Mouse (Mus musculus) MEL (cell line): Measurements from ENCODE around the gene Gmfg. TPM values are rescaled to one million over a fixed set of nuclear protein-coding genes. Genes with fewer than 3 reads are reported as not detected.
A peak's percentile ranks its signal among the peaks of the same experiment; 100 is the strongest.

ENCODE experiments used
- DNase-seq: peaks from one replicate; pipeline ENCODE4 v3.0.0; 2011; ENCODE audit warnings: low read depth, low spot score
- H3K27ac ChIP-seq: 2 replicates; pipeline ENCODE4 v1.5.1; 2012; ENCODE audit warnings: low read depth, mild to moderate bottlenecking, control low read depth, low read length, moderate library complexity; ENCODE audit not compliant: control insufficient read depth
- H3K27me3 ChIP-seq, 2 experiments: fragments of 150-350 bp in 1 of 2; sonication (generic) in 1 of 2; 2 replicates each; pipeline ENCODE4 v1.6.1; 2012; ENCODE audit warnings: low read length in 2 of 2, mild to moderate bottlenecking in 2 of 2, improper control_type of control experiment in 1 of 2, moderate library complexity in 1 of 2; ENCODE audit not compliant: insufficient read depth in 2 of 2, control insufficient read depth in 1 of 2
- H3K36me3 ChIP-seq, 2 experiments: 2 replicates each; pipeline ENCODE4 v1.6.1; 2012 to 2014; ENCODE audit warnings: low read length in 2 of 2, improper control_type of control experiment in 1 of 2, inconsistent platforms in 1 of 2, mild to moderate bottlenecking in 1 of 2; ENCODE audit not compliant: insufficient read depth in 2 of 2, control insufficient read depth in 1 of 2
- H3K4me1 ChIP-seq, 2 experiments: fragments of 150-350 bp in 1 of 2; sonication (generic) in 1 of 2; 2 replicates each; pipeline ENCODE4 v1.6.1; 2012; ENCODE audit warnings: low read length in 2 of 2, improper control_type of control experiment in 1 of 2, mild to moderate bottlenecking in 1 of 2; ENCODE audit not compliant: insufficient read depth in 2 of 2, control insufficient read depth in 1 of 2
- H3K4me3 ChIP-seq, 2 experiments: fragments of 150-350 bp in 1 of 2; sonication (generic) in 1 of 2; 2 replicates each; pipeline ENCODE4 v1.5.1; 2012; ENCODE audit warnings: low read depth in 2 of 2, low read length in 2 of 2, mild to moderate bottlenecking in 2 of 2, moderate library complexity in 2 of 2, control low read depth in 1 of 2, improper control_type of control experiment in 1 of 2; ENCODE audit not compliant: control insufficient read depth in 1 of 2, insufficient read depth in 1 of 2
- H3K79me2 ChIP-seq: 2 replicates; pipeline ENCODE4 v1.6.1; 2012; ENCODE audit warnings: mild to moderate bottlenecking, low read length, moderate library complexity; ENCODE audit not compliant: control insufficient read depth, poor library complexity, insufficient read depth
- H3K9ac ChIP-seq: 2 replicates; pipeline ENCODE4 v1.6.1; 2012; ENCODE audit warnings: low read depth, mild to moderate bottlenecking, control low read depth, low read length, moderate library complexity; ENCODE audit not compliant: control insufficient read depth, poor library complexity, severe bottlenecking
- H3K9me3 ChIP-seq: fragments of 150-350 bp; sonication (generic); replicated peaks from 2 replicates; pipeline ENCODE4 v1.6.1; 2012; ENCODE audit warnings: mild to moderate bottlenecking, low read length, improper control_type of control experiment, moderate library complexity; ENCODE audit not compliant: insufficient read depth
- BHLHE40 ChIP-seq: IDR thresholded peaks from 2 replicates; pipeline ENCODE4 v1.6.1; 2012; ENCODE audit warnings: low read depth, mild to moderate bottlenecking, inconsistent platforms, low read length, improper control_type of control experiment, borderline replicate concordance
- CHD1 ChIP-seq: IDR thresholded peaks from 2 replicates; pipeline ENCODE4 v1.6.1; 2012; ENCODE audit warnings: low read depth, mild to moderate bottlenecking, inconsistent platforms, low read length, improper control_type of control experiment
- CTCF ChIP-seq, 3 experiments: IDR thresholded peaks in 2 of 3; conservative IDR thresholded peaks in 1 of 3; 2 replicates each; pipeline ENCODE4 v1.5.1; 2011 to 2012; ENCODE audit warnings: low read length in 3 of 3, low read depth in 2 of 3, mild to moderate bottlenecking in 2 of 3, improper control_type of control experiment in 1 of 3, inconsistent platforms in 1 of 3, mixed read lengths in 1 of 3, moderate library complexity in 1 of 3; ENCODE audit not compliant: control insufficient read depth in 1 of 3, insufficient read depth in 1 of 3, poor library complexity in 1 of 3, severe bottlenecking in 1 of 3
- EP300 ChIP-seq, 2 experiments: IDR thresholded peaks; 2 replicates each; pipeline ENCODE4 v1.6.1; 2011; ENCODE audit warnings: improper control_type of control experiment in 2 of 2, low read length in 2 of 2, low read depth in 1 of 2, mild to moderate bottlenecking in 1 of 2
- GABPA ChIP-seq: IDR thresholded peaks from 2 replicates; pipeline ENCODE4 v1.6.1; 2012; ENCODE audit warnings: low read depth, mild to moderate bottlenecking, inconsistent platforms, low read length, improper control_type of control experiment, moderate library complexity
- GATA1 ChIP-seq: IDR thresholded peaks from 2 replicates; pipeline ENCODE4 v1.6.1; 2011; ENCODE audit warnings: low read depth, low read length, improper control_type of control experiment
- HCFC1 ChIP-seq: IDR thresholded peaks from 2 replicates; pipeline ENCODE4 v1.6.1; 2012; ENCODE audit warnings: low read depth, mild to moderate bottlenecking, inconsistent platforms, low read length, improper control_type of control experiment, moderate library complexity
- JUND ChIP-seq: IDR thresholded peaks from 2 replicates; pipeline ENCODE4 v1.6.1; 2011; ENCODE audit warnings: low read depth, mild to moderate bottlenecking, improper control_type of control experiment, low read length
- MAZ ChIP-seq: IDR thresholded peaks from 2 replicates; pipeline ENCODE4 v1.6.1; 2012; ENCODE audit warnings: low read depth, mild to moderate bottlenecking, inconsistent platforms, low read length, improper control_type of control experiment
- MEF2A ChIP-seq: IDR thresholded peaks from 2 replicates; pipeline ENCODE4 v1.6.1; 2014; ENCODE audit warnings: low read depth, mild to moderate bottlenecking, inconsistent platforms, low read length, improper control_type of control experiment; ENCODE audit not compliant: poor library complexity, insufficient replicate concordance, severe bottlenecking; ENCODE audit errors: extremely low read depth
- MXI1 ChIP-seq: IDR thresholded peaks from 2 replicates; pipeline ENCODE4 v1.6.1; 2011; ENCODE audit warnings: mild to moderate bottlenecking, low read depth, low read length, improper control_type of control experiment
- MYB ChIP-seq: IDR thresholded peaks from 2 replicates; pipeline ENCODE4 v1.6.1; 2011; ENCODE audit warnings: mild to moderate bottlenecking, low read depth, low read length, improper control_type of control experiment
- POLR2AphosphoS2 ChIP-seq: IDR thresholded peaks from 2 replicates; pipeline ENCODE4 v1.6.1; 2011; ENCODE audit warnings: low read length, improper control_type of control experiment
- POLR2AphosphoS5 ChIP-seq: IDR thresholded peaks from 2 replicates; pipeline ENCODE4 v1.6.1; 2012; ENCODE audit warnings: low read depth, borderline replicate concordance, mild to moderate bottlenecking, inconsistent platforms, low read length, moderate library complexity, mixed read lengths
- RAD21 ChIP-seq: IDR thresholded peaks from 2 replicates; pipeline ENCODE4 v1.6.1; 2011; ENCODE audit warnings: mild to moderate bottlenecking, low read depth, low read length, improper control_type of control experiment
- RCOR1 ChIP-seq: IDR thresholded peaks from 2 replicates; pipeline ENCODE4 v1.6.1; 2012; ENCODE audit warnings: low read depth, mild to moderate bottlenecking, inconsistent platforms, low read length, improper control_type of control experiment
- SMC3 ChIP-seq: IDR thresholded peaks from 2 replicates; pipeline ENCODE4 v1.6.1; 2011; ENCODE audit warnings: low read depth, low read length, improper control_type of control experiment
- ZC3H11A ChIP-seq: IDR thresholded peaks from 2 replicates; pipeline ENCODE4 v1.6.1; 2012; ENCODE audit warnings: low read depth, mild to moderate bottlenecking, inconsistent platforms, low read length, improper control_type of control experiment
- polyA plus RNA-seq, 2 experiments: library from polyadenylated mRNA; stranded (reverse) in 1 of 2; unstranded in 1 of 2; fragments of >175 nt in 1 of 2; fragments of >200 nt in 1 of 2; gene quantifications; 2 replicates each; pipeline versions ENCODE4 v1.2.1 to v1.2.4; 2012; ENCODE audit warnings: low replicate concordance in 2 of 2, low read depth in 1 of 2; ENCODE audit not compliant: insufficient read length in 2 of 2, insufficient read depth in 1 of 2, missing spikeins in 1 of 2
- total RNA-seq: library from RNA; depleted of rRNA; stranded (reverse); fragments of 300-350 nt; gene quantifications from 2 replicates; pipeline ENCODE4 v1.2.3, GENCODE M21; 2012

Gmfg gene
- total and polyA plus RNA-seq, 3 experiments = 25.0 to 31.2 TPM; not detected in 1

DNA sequence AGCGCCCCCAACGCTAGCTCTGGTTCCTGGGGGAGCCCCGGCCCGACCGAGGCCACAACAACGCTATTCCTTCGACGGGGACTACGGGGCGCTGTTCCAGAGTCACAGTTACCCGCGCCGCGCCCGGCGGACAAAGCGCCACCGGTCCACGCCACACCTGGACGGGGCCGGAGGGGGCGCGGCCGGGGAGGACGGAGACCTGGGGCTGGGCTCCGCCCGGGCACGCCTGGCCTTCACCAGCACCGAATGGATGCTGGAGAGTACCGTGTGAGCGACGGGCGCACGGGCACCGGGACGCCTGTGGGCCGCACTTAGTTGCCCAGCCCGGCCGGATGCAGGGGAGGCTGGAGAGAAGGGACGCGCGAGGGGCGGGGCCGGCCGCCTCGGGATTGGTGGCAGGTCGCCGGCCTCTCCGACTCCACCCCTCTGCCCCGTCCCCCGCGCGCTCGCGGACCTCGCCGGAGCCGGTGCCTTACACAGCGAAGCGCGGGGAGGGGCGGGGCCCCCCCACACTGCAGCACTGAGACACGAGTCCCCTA, 30.0 kb downstream of the Gmfg start:
- H3K9me3 ChIP-seq = no peaks in the 10 kb centered on the region
- DNase-seq = no peak

DNA sequence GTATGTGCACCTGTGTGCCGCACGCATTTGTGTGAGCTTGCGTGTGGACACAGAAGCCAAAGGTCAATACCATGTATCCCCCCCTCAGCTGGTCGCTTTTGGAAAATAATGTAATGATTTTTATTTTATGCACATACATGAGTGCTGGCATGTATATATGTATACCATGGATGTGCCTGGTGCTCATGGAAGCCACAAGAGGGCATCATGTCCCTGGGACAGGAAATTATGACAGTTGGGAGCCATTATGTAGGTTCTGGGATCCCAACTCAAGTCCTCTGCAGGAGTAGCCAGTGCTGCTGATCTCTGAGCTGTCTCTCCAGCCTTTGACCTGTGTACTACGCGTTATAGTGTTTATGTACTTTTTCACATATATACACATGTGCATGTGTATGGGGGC, 38.9 kb downstream of the Gmfg start:
- Histone ChIP-seq H3K9ac (no peak overlapping the region), H3K9me3 (no peaks in the 10 kb centered on the region), H3K27ac (no peak overlapping the region), H3K4me1 (no peaks in the 10 kb centered on the region), H3K27me3 (no peaks in the 10 kb centered on the region), H3K4me3 (no peak overlapping the region), H3K79me2 (no peaks in the 10 kb centered on the region), H3K36me3 (no peaks in the 10 kb centered on the region)
- TF ChIP-seq RAD21 = peak; percentile 45
- no peak for TF ChIP-seq BHLHE40
- peak; percentile 59 for TF ChIP-seq SMC3
- TF ChIP-seq ZC3H11A = peak; percentile 27; the same call in 1 of the 2 replicates
- TF ChIP-seq CTCF (IDR thresholded peaks at IDR 0.05 in 2 of 3, conservative IDR thresholded peaks at IDR 0.05 in 1 of 3; ENCODE audit: control insufficient read depth in 1 of 3, insufficient read depth in 1 of 3, low read depth in 2 of 3, low read length in 3 of 3, poor library complexity in 1 of 3, severe bottlenecking in 1 of 3) = peak; percentile 10 to 54 (median 32); a peak in 4 of 6 replicates
- peak; percentile 22 for DNase-seq

More for the DNA sequence above, 30.0 kb downstream of the Gmfg start:
- Histone ChIP-seq H3K4me1 (peaks cover 0 to 5% of the 10 kb centered on the region in 2 experiments; a peak in 2 of 4 replicates), H3K9ac (no peak overlapping the region), H3K27ac (no peak overlapping the region), H3K4me3 (no peak overlapping the region), H3K36me3 (no peaks in the 10 kb centered on the region; a peak in 1 of 4 replicates), H3K27me3 (no peaks in the 10 kb centered on the region), H3K79me2 (no peaks in the 10 kb centered on the region)
- TF ChIP-seq RCOR1 (no peak), EP300 (IDR thresholded peaks at IDR 0.05; ENCODE audit: low read depth in 1 of 2, low read length in 2 of 2) (no peak), GATA1 (no peak), POLR2AphosphoS2 (no peak), MEF2A (no peak), POLR2AphosphoS5 (no peak), GABPA (no peak), HCFC1 (no peak), MXI1 (no peak), MAZ (no peak), RAD21 (no peak), JUND (no peak), CHD1 (no peak), MYB (no peak)
